Mouse (Mus musculus) gastrocnemius, postnatal 36 days (tissue): ENCODE measurements around the gene Pole. TPM values are rescaled to one million over a fixed set of nuclear protein-coding genes. Genes with fewer than 3 reads are reported as not detected.

Experiments
- total RNA-seq, 2 experiments: library from RNA; stranded (reverse); gene quantifications; 2 replicates each; pipeline ENCODE4 v1.2.3; 2021

The Pole gene
- total RNA-seq, 2 experiments from 2014 or later = 0.84 to 2.7 TPM

Other genes starting within 250 kb of the Pole start
- gene Gm17655, start 213.8 kb upstream of the Pole start, total RNA-seq = 1 to 10 TPM; 2.1 to 2.6 TPM
- under 1 TPM; 0.07 to 0.23 TPM for gene Gm35315, start 191.9 kb upstream of the Pole start, total RNA-seq
- not detected for gene Plcxd1, start 186.3 kb upstream of the Pole start, total RNA-seq
- 10 to 100 TPM; 13.6 to 14.3 TPM for gene Gtpbp6, start 178.1 kb upstream of the Pole start, total RNA-seq
- gene Zfp605, start 176.2 kb upstream of the Pole start, total RNA-seq = 1 to 10 TPM; 3.0 to 3.2 TPM
- gene Chfr, start 150.5 kb upstream of the Pole start, total RNA-seq = 10 to 100 TPM; 12.3 to 14.1 TPM
- gene Golga3, start 109.6 kb upstream of the Pole start, total RNA-seq = 10 to 100 TPM; 36.4 to 39.9 TPM
- 10 to 100 TPM; 22.3 to 24.8 TPM for gene Ankle2, start 55.3 kb upstream of the Pole start, total RNA-seq
- gene Pgam5, start 16.4 kb upstream of the Pole start, total RNA-seq = 10 to 100 TPM; 23.1 to 27.3 TPM
- 10 to 100 TPM; 31.8 to 48.6 TPM for gene Pxmp2, start 120 bp upstream of the Pole start, total RNA-seq
- gene P2rx2, start 56.9 kb downstream of the Pole start, total RNA-seq = not detected
- gene Lrcol1, start 58.4 kb downstream of the Pole start, total RNA-seq = not detected
- gene Fbrsl1, start 162.2 kb downstream of the Pole start, total RNA-seq = 10 to 100 TPM; 30.4 to 32.9 TPM